Comparison of ENCODE assay signal across 17 mouse cellular contexts in the genomic region with DNA sequence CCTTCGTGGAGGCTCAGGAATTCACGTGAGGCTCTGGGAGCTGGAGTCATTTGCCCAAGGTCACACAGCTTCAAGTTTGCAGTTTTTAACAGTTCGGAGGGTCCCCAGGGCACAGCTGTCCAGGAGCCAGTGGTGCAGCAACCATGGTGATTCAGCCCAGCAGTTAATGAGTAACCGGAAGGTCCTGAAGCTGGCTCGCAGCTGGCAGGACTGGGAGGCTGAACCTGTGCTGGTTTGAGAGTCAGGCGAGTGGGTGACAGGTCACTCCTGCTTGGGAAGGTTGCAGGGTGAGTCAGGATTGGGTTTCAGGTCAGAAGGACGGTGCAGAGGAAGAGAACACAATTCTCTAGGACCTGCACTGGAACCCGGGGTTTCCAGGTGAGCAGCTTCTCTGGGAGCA. TPM values are rescaled to one million over a fixed set of nuclear protein-coding genes. Genes with fewer than 3 reads are reported as not detected.
A peak's percentile ranks its signal among the peaks of the same experiment; 100 is the strongest.
DNase-seq lines count a peak whose midpoint lies in the region; ATAC-seq lines count a peak whose summit lies in the region.
"Had no signal": no experiment of that assay in that cellular context is flagged by ENCODE, and none has a peak within 500 bp of the region (broad histone marks: within the 10 kb centered on the region; RNA-seq: fewer than 3 reads in every experiment).

A gene (plus strand): TSS at position 113 of the 400 bp plus-strand sequence.

- peak; percentile 94 for ATAC-seq in kidney, embryonic 15.5 days (replicated peaks; ENCODE audit: low FRiP score)
- peak; percentile 69 for ATAC-seq in liver, embryonic 12.5 days
- ATAC-seq in hindbrain, embryonic 12.5 days (ENCODE audit: low FRiP score): no peak
- ATAC-seq in cerebellum, adult (ENCODE audit: insufficient number of reproducible peaks, low FRiP score, low TSS enrichment): no peak
- ATAC-seq: forebrain, embryonic 13.5 days; hindbrain, embryonic 16.5 days had no signal

- H3K4me1 ChIP-seq in kidney, embryonic 15.5 days: peaks cover 15% of the 10 kb centered on the region
- no peaks in the 10 kb centered on the region for H3K4me1 ChIP-seq in liver, embryonic 12.5 days
- H3K4me1 ChIP-seq in hindbrain, embryonic 12.5 days: no peaks in the 10 kb centered on the region
- H3K4me1 ChIP-seq: embryonic facial prominence, embryonic 13.5 days; heart, embryonic 15.5 days had no signal

- no peaks in the 10 kb centered on the region for H3K36me3 ChIP-seq in kidney, embryonic 15.5 days
- H3K36me3 ChIP-seq in liver, embryonic 12.5 days: no peaks in the 10 kb centered on the region
- no peaks in the 10 kb centered on the region for H3K36me3 ChIP-seq in hindbrain, embryonic 12.5 days
- H3K36me3 ChIP-seq: embryonic facial prominence, embryonic 13.5 days; heart, embryonic 15.5 days; limb, embryonic 13.5 days had no signal

- H3K4me2 ChIP-seq in kidney, embryonic 15.5 days: no peak within 1 kb of the TSS
- H3K4me2 ChIP-seq in liver, embryonic 12.5 days: no peak within 1 kb of the TSS
- H3K4me2 ChIP-seq in hindbrain, embryonic 12.5 days (replicated peaks): no peak within 1 kb of the TSS
- H3K4me2 ChIP-seq: embryonic facial prominence, embryonic 13.5 days; forebrain, embryonic 13.5 days; heart, embryonic 15.5 days; limb, embryonic 13.5 days had no signal

- no peak within 1 kb of the TSS for H3K9ac ChIP-seq in kidney, embryonic 15.5 days
- H3K9ac ChIP-seq in liver, embryonic 12.5 days: no peak within 1 kb of the TSS
- no peak within 1 kb of the TSS for H3K9ac ChIP-seq in hindbrain, embryonic 12.5 days
- H3K9ac ChIP-seq: embryonic facial prominence, embryonic 13.5 days; forebrain, embryonic 13.5 days; heart, embryonic 15.5 days; limb, embryonic 13.5 days had no signal

- no peaks in the 10 kb centered on the region for H3K27me3 ChIP-seq in kidney, embryonic 15.5 days
- peaks cover 13% of the 10 kb centered on the region; the same call in 1 of the 2 replicates for H3K27me3 ChIP-seq in liver, embryonic 12.5 days (replicated peaks)
- no peaks in the 10 kb centered on the region for H3K27me3 ChIP-seq in hindbrain, embryonic 12.5 days
- H3K27me3 ChIP-seq: limb, embryonic 13.5 days had no signal

- peak; percentile 24 for DNase-seq in urinary bladder, postnatal 14 days (ENCODE audit: low spot score)
- no peak for DNase-seq in urinary bladder, adult 2 months (ENCODE audit: low spot score)
- DNase-seq in yolk sac, embryonic 10.5 days (ENCODE audit: low spot score): peak; percentile 81
- no peak for DNase-seq in natural killer cell, adult 2 months (ENCODE audit: low spot score in 2 of 2)
- DNase-seq: cerebellum, postnatal 10 days; layer of hippocampus, postnatal 36 days; spleen, adult 18-20 months; thymus, postnatal 14 days had no signal

- peak within 1 kb of the TSS; percentile 77 for H3K27ac ChIP-seq in kidney, embryonic 15.5 days
- peak within 1 kb of the TSS; percentile 22 for H3K27ac ChIP-seq in liver, embryonic 12.5 days
- no peak within 1 kb of the TSS for H3K27ac ChIP-seq in hindbrain, embryonic 12.5 days
- H3K27ac ChIP-seq: embryonic facial prominence, embryonic 13.5 days; forebrain, embryonic 13.5 days; heart, embryonic 15.5 days; limb, embryonic 13.5 days had no signal

- H3K9me3 ChIP-seq in kidney, embryonic 15.5 days (replicated peaks): no peaks in the 10 kb centered on the region
- H3K9me3 ChIP-seq in liver, embryonic 12.5 days (replicated peaks): no peaks in the 10 kb centered on the region
- no peaks in the 10 kb centered on the region for H3K9me3 ChIP-seq in hindbrain, embryonic 12.5 days (replicated peaks)
- H3K9me3 ChIP-seq: embryonic facial prominence, embryonic 13.5 days; forebrain, embryonic 13.5 days; heart, embryonic 15.5 days; limb, embryonic 13.5 days had no signal

- WGBS in kidney, embryonic 15.5 days: 29% methylated on average over 8 of the region's 8 CpGs
- 41% methylated on average over 8 of the region's 8 CpGs for WGBS in liver, embryonic 12.5 days (ENCODE audit: insufficient replicate concordance)
- 59% methylated on average over 8 of the region's 8 CpGs for WGBS in hindbrain, embryonic 12.5 days

- H3K4me3 ChIP-seq in kidney, embryonic 15.5 days (replicated peaks): no peak within 1 kb of the TSS
- H3K4me3 ChIP-seq in liver, embryonic 12.5 days: no peak within 1 kb of the TSS
- no peak within 1 kb of the TSS for H3K4me3 ChIP-seq in hindbrain, embryonic 12.5 days
- H3K4me3 ChIP-seq: embryonic facial prominence, embryonic 13.5 days; forebrain, embryonic 13.5 days; heart, embryonic 15.5 days; limb, embryonic 13.5 days had no signal

RNA-seq across cellular contexts. Expression of the gene that starts here (rescaled TPM):
- polyA plus RNA-seq in urinary bladder, adult 2 months (2012; rRNA removed): 0.25 and 0.32 TPM in 2 replicates
- polyA plus RNA-seq in kidney, embryonic 15.5 days (2015; fragmentation: Nextera tagmentation; extraction: Ambion mirVana): 5.9 and 7.3 TPM in 2 replicates
- 2.7 and 3.0 TPM in 2 replicates for polyA plus RNA-seq in liver, embryonic 12.5 days (2016; fragmentation: Nextera tagmentation; extraction: Ambion mirVana)
- not detected in 2 replicates for polyA plus RNA-seq in hindbrain, embryonic 12.5 days (2016; fragmentation: Nextera tagmentation; extraction: Ambion mirVana)
- polyA plus RNA-seq: forebrain, embryonic 13.5 days; heart, embryonic 15.5 days had no signal

Comparison
In these comparisons a context has a peak if more than half of its experiments do, and no peak if none do; other contexts are left out.
1. DNase-seq: peak in urinary bladder, postnatal 14 days (single experiment) and yolk sac, embryonic 10.5 days (single experiment); none in urinary bladder, adult 2 months (single experiment) and natural killer cell, adult 2 months (0 of 2).
2. ATAC-seq: peak in kidney, embryonic 15.5 days (single experiment) and liver, embryonic 12.5 days (single experiment); none in hindbrain, embryonic 12.5 days (single experiment) and cerebellum, adult (single experiment).